Mouse (Mus musculus) CH12.LX (cell line): ENCODE results near the gene Gcnt1.

Experiments used
- CTCF ChIP-seq, 2 experiments: IDR thresholded peaks in 1 of 2; conservative IDR thresholded peaks in 1 of 2; 2 replicates each; pipeline ENCODE4 v1.5.1; 2011 to 2012; ENCODE audit warnings: low read depth in 2 of 2, low read length in 2 of 2, improper control_type of control experiment in 1 of 2, inconsistent platforms in 1 of 2, mild to moderate bottlenecking in 1 of 2, moderate library complexity in 1 of 2
- E2F4 ChIP-seq: IDR thresholded peaks from 2 replicates; pipeline ENCODE4 v1.6.1; 2011; ENCODE audit warnings: low read depth, low read length, improper control_type of control experiment; ENCODE audit not compliant: insufficient replicate concordance
- ETS1 ChIP-seq: conservative IDR thresholded peaks from 2 replicates; pipeline ENCODE4 v1.6.1; 2012; ENCODE audit warnings: low read depth, mild to moderate bottlenecking, inconsistent platforms, low read length, improper control_type of control experiment, moderate library complexity
- GABPA ChIP-seq: IDR thresholded peaks from 2 replicates; pipeline ENCODE4 v1.6.1; 2012; ENCODE audit warnings: low read depth, low read length, improper control_type of control experiment, inconsistent platforms; ENCODE audit not compliant: insufficient replicate concordance
- MAFK ChIP-seq: IDR thresholded peaks from 2 replicates; pipeline ENCODE4 v1.6.1; 2011; ENCODE audit warnings: low read length, improper control_type of control experiment; ENCODE audit not compliant: insufficient replicate concordance
- NRF1 ChIP-seq: IDR thresholded peaks from 2 replicates; pipeline ENCODE4 v1.6.1; 2014; ENCODE audit warnings: low read depth, mild to moderate bottlenecking, inconsistent platforms, low read length, improper control_type of control experiment, moderate library complexity
- POLR2A ChIP-seq: IDR thresholded peaks from 2 replicates; pipeline ENCODE4 v1.6.1; 2011; ENCODE audit warnings: low read depth, mild to moderate bottlenecking, improper control_type of control experiment, low read length
- USF1 ChIP-seq: IDR thresholded peaks from 2 replicates; pipeline ENCODE4 v1.6.1; 2014; ENCODE audit warnings: low read depth, mild to moderate bottlenecking, inconsistent platforms, low read length, improper control_type of control experiment
- ZC3H11A ChIP-seq: IDR thresholded peaks from 2 replicates; pipeline ENCODE4 v1.6.1; 2012; ENCODE audit warnings: low read depth, mild to moderate bottlenecking, inconsistent platforms, low read length, improper control_type of control experiment
- ZMIZ1 ChIP-seq: IDR thresholded peaks from 2 replicates; pipeline ENCODE4 v1.6.1; 2012; ENCODE audit warnings: low read depth, mild to moderate bottlenecking, inconsistent platforms, low read length, improper control_type of control experiment
- ZNF384 ChIP-seq: IDR thresholded peaks from 2 replicates; pipeline ENCODE4 v1.6.1; 2012; ENCODE audit warnings: low read depth, low read length, improper control_type of control experiment, inconsistent platforms

DNA sequence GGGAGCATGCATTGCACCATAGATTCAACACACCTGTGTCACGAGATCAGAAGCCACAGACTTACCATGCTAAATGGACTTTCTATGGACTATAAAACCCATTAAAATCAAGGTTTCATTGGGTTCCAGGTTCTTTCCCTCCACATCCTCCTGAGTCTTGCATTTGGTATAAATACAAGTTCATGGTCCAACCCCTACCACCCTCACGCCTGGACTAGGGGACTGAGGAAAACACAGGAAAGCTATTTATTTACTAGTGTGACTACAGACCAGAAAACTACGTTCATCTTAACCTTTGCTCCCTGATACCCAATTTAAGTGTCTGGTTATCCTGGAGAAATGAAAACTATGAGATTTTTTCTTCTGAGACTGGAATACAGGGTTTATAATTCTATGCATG lies at the start of gene Gcnt1:
- TF ChIP-seq ZC3H11A (no peak), CTCF (conservative IDR thresholded peaks at IDR 0.05 in 1 of 2, IDR thresholded peaks at IDR 0.05 in 1 of 2; ENCODE audit: low read depth in 2 of 2, low read length in 2 of 2) (no peak), USF1 (no peak), E2F4 (no peak), ZMIZ1 (no peak), GABPA (no peak), POLR2A (no peak), ZNF384 (no peak), ETS1 (no peak), NRF1 (no peak), MAFK (no peak)
